Mouse (Mus musculus) neural tube, embryonic 13.5 days (tissue): ENCODE results near the gene Vmn1r198. TPM values are rescaled to one million over a fixed set of nuclear protein-coding genes. Genes with fewer than 3 reads are reported as not detected.
"Not testable (repeated sequence)": the region's sequence is repeated elsewhere in the genome, so short reads cannot be mapped to it uniquely, and the experiment has no call there.

ENCODE experiments used
- ATAC-seq: fragments of 200-750 bp; cut with Nextera tagmentation; 2 replicates; pipeline ENCODE4 v1.8.0; 2017; ENCODE audit warnings: low read depth, mild to moderate bottlenecking, moderate TSS enrichment, moderate library complexity
- H3K27ac ChIP-seq: fragments of 300-500 bp; sonication (generic); replicated peaks from 2 replicates; pipeline ENCODE4 v1.5.1; 2015; ENCODE audit warnings: moderate library complexity, mild to moderate bottlenecking, inconsistent platforms
- H3K27me3 ChIP-seq: fragments of 300-500 bp; sonication (generic); 2 replicates; pipeline ENCODE4 v1.6.1; 2015; ENCODE audit warnings: mild to moderate bottlenecking, inconsistent platforms
- H3K36me3 ChIP-seq: fragments of 300-500 bp; sonication (generic); 2 replicates; pipeline ENCODE4 v1.6.1; 2015; ENCODE audit warnings: mild to moderate bottlenecking, inconsistent platforms
- H3K4me1 ChIP-seq: fragments of 300-500 bp; sonication (generic); replicated peaks from 2 replicates; pipeline ENCODE4 v1.6.1; 2015; ENCODE audit warnings: inconsistent platforms
- H3K4me2 ChIP-seq: fragments of 300-500 bp; sonication (generic); 2 replicates; pipeline ENCODE4 v1.6.1; 2015; ENCODE audit warnings: inconsistent platforms, mild to moderate bottlenecking, moderate library complexity
- H3K4me3 ChIP-seq: fragments of 300-500 bp; sonication (generic); 2 replicates; pipeline ENCODE4 v1.5.1; 2015; ENCODE audit warnings: mild to moderate bottlenecking, inconsistent platforms
- H3K9ac ChIP-seq: fragments of 300-500 bp; sonication (generic); 2 replicates; pipeline ENCODE4 v1.6.1; 2015; ENCODE audit warnings: moderate library complexity, mild to moderate bottlenecking, inconsistent platforms
- H3K9me3 ChIP-seq: fragments of 300-500 bp; sonication (generic); 2 replicates; pipeline ENCODE4 v1.6.1; 2016; ENCODE audit warnings: inconsistent platforms
- WGBS: fragments of 180-500 bp; shearing (Covaris S2); methylation state at CpG from one replicate; pipeline ENCODE4 v1.1.7; 2015; 5-methylcytosine and 5-hydroxymethylcytosine counted together
- polyA plus RNA-seq: library from polyadenylated mRNA; unstranded; fragments of >200 nt; fragmentation: Nextera tagmentation; extraction: Ambion mirVana; gene quantifications from 2 replicates; pipeline ENCODE4 v1.2.1, GENCODE M21; 2015

Gene Vmn1r198
- polyA plus RNA-seq, result not detected in 2 replicates

GRCm38 (mm10) chr13:22350064-22350463, at the start of gene Vmn1r198:
TSS of gene Vmn1r198 (plus strand) at chr13:22350364.
- Histone ChIP-seq H3K9me3 (no peaks in the 10 kb centered on the region), H3K4me3 (no peak within 1 kb of the TSS), H3K4me2 (no peak within 1 kb of the TSS), H3K27ac (no peak within 1 kb of the TSS), H3K9ac (no peak within 1 kb of the TSS), H3K27me3 (no peaks in the 10 kb centered on the region), H3K36me3 (no peaks in the 10 kb centered on the region), H3K4me1 (no peaks in the 10 kb centered on the region)
- WGBS, result 61% methylated on average over 1 of the region's 1 CpGs
- ATAC-seq, result no peak

- ATAC-seq, H3K27ac ChIP-seq, H3K4me3 ChIP-seq, H3K27me3 ChIP-seq, H3K4me2 ChIP-seq, H3K4me1 ChIP-seq, H3K36me3 ChIP-seq, H3K9ac ChIP-seq, H3K9me3 ChIP-seq: not testable (repeated sequence)
- 89% methylated on average over 5 of the region's 5 CpGs for WGBS
Measured at GRCm38 (mm10) chr13:22308075-22308474, 42.1 kb upstream of the Vmn1r198 start.

- Histone ChIP-seq H3K27me3 (no peaks in the 10 kb centered on the region), H3K27ac (no peak overlapping the region), H3K4me2 (no peak overlapping the region), H3K9ac (no peak overlapping the region), H3K4me3 (no peak overlapping the region), H3K4me1 (no peaks in the 10 kb centered on the region), H3K36me3 (no peaks in the 10 kb centered on the region), H3K9me3 (no peaks in the 10 kb centered on the region)
- ATAC-seq, result no peak
- 85% methylated on average over 2 of the region's 2 CpGs for WGBS
Measured at GRCm38 (mm10) chr13:22315361-22315760, 34.8 kb upstream of the Vmn1r198 start.

GRCm38 (mm10) chr13:22317366-22317765, 32.8 kb upstream of the Vmn1r198 start:
- Histone ChIP-seq H3K4me2 (no peak overlapping the region), H3K36me3 (no peaks in the 10 kb centered on the region), H3K4me3 (no peak overlapping the region), H3K27ac (no peak overlapping the region), H3K4me1 (no peaks in the 10 kb centered on the region), H3K9ac (no peak overlapping the region), H3K27me3 (no peaks in the 10 kb centered on the region), H3K9me3 (no peaks in the 10 kb centered on the region)
- 87% methylated on average over 2 of the region's 2 CpGs for WGBS
- no peak for ATAC-seq

- no peaks in the 10 kb centered on the region for H3K9me3 ChIP-seq
- H3K4me2 ChIP-seq, result no peak overlapping the region
- no peaks in the 10 kb centered on the region for H3K4me1 ChIP-seq
- no peak overlapping the region for H3K4me3 ChIP-seq
- no peaks in the 10 kb centered on the region for H3K36me3 ChIP-seq
- H3K27ac ChIP-seq, result no peak overlapping the region
- H3K27me3 ChIP-seq, result no peaks in the 10 kb centered on the region
- H3K9ac ChIP-seq, result no peak overlapping the region
- ATAC-seq, result no peak
Measured at GRCm38 (mm10) chr13:22320091-22320490, 30.1 kb upstream of the Vmn1r198 start.

GRCm38 (mm10) chr13:22324289-22324688, 25.9 kb upstream of the Vmn1r198 start, which contains the start of gene Vmn1r197:
TSS of gene Vmn1r197 (plus strand) at chr13:22324589.
- Histone ChIP-seq H3K4me1 (no peaks in the 10 kb centered on the region), H3K36me3 (no peaks in the 10 kb centered on the region), H3K4me2 (no peak within 1 kb of the TSS), H3K9me3 (no peaks in the 10 kb centered on the region), H3K27ac (no peak within 1 kb of the TSS), H3K27me3 (no peaks in the 10 kb centered on the region), H3K4me3 (no peak within 1 kb of the TSS), H3K9ac (no peak within 1 kb of the TSS)
- no peak for ATAC-seq

GRCm38 (mm10) chr13:22333269-22333668, 16.9 kb upstream of the Vmn1r198 start:
- ATAC-seq, result no peak
- Histone ChIP-seq H3K27me3 (no peaks in the 10 kb centered on the region), H3K9me3 (no peaks in the 10 kb centered on the region), H3K27ac (no peak overlapping the region), H3K4me3 (no peak overlapping the region), H3K4me2 (no peak overlapping the region), H3K9ac (no peak overlapping the region), H3K36me3 (no peaks in the 10 kb centered on the region), H3K4me1 (no peaks in the 10 kb centered on the region)
- 78% methylated on average over 2 of the region's 2 CpGs for WGBS

- 82% methylated on average over 1 of the region's 1 CpGs for WGBS
- Histone ChIP-seq H3K9me3 (no peaks in the 10 kb centered on the region), H3K9ac (no peak overlapping the region), H3K4me1 (no peaks in the 10 kb centered on the region), H3K36me3 (no peaks in the 10 kb centered on the region), H3K27me3 (no peaks in the 10 kb centered on the region), H3K4me2 (no peak overlapping the region), H3K4me3 (no peak overlapping the region), H3K27ac (no peak overlapping the region)
- ATAC-seq, result no peak
Measured at GRCm38 (mm10) chr13:22335565-22335964, 14.6 kb upstream of the Vmn1r198 start.

GRCm38 (mm10) chr13:22350813-22351212, 649 bp downstream of the Vmn1r198 start:
- ATAC-seq, result no peak
- Histone ChIP-seq H3K36me3 (no peaks in the 10 kb centered on the region), H3K27ac (no peak overlapping the region), H3K4me1 (no peaks in the 10 kb centered on the region), H3K4me3 (no peak overlapping the region), H3K27me3 (no peaks in the 10 kb centered on the region), H3K9ac (no peak overlapping the region), H3K9me3 (no peaks in the 10 kb centered on the region), H3K4me2 (no peak overlapping the region)
- WGBS, result 86% methylated on average over 1 of the region's 1 CpGs

GRCm38 (mm10) chr13:22379518-22379917, 29.4 kb downstream of the Vmn1r198 start, which contains the start of gene Vmn1r199:
TSS of gene Vmn1r199 (plus strand) at chr13:22379818.
- 86% methylated on average over 2 of the region's 2 CpGs for WGBS
- no peak within 1 kb of the TSS for H3K27ac ChIP-seq
- H3K36me3 ChIP-seq, result no peaks in the 10 kb centered on the region
- no peaks in the 10 kb centered on the region for H3K9me3 ChIP-seq
- no peak within 1 kb of the TSS for H3K4me2 ChIP-seq
- no peak within 1 kb of the TSS for H3K9ac ChIP-seq
- H3K27me3 ChIP-seq, result no peaks in the 10 kb centered on the region
- no peak within 1 kb of the TSS for H3K4me3 ChIP-seq
- no peak for ATAC-seq
- H3K4me1 ChIP-seq, result no peaks in the 10 kb centered on the region

GRCm38 (mm10) chr13:22381128-22381527, 31.0 kb downstream of the Vmn1r198 start:
- not testable (repeated sequence) for ATAC-seq, H3K4me1 ChIP-seq, H3K9me3 ChIP-seq, H3K27me3 ChIP-seq, H3K27ac ChIP-seq, H3K4me3 ChIP-seq, H3K9ac ChIP-seq, H3K4me2 ChIP-seq, H3K36me3 ChIP-seq
- 81% methylated on average over 3 of the region's 3 CpGs for WGBS

- no peaks in the 10 kb centered on the region for H3K27me3 ChIP-seq
Measured at GRCm38 (mm10) chr13:22383401-22383800, 33.2 kb downstream of the Vmn1r198 start.

GRCm38 (mm10) chr13:22387050-22387449, 36.9 kb downstream of the Vmn1r198 start:
- no peaks in the 10 kb centered on the region for H3K9me3 ChIP-seq
- no peaks in the 10 kb centered on the region for H3K36me3 ChIP-seq
- H3K27me3 ChIP-seq, result no peaks in the 10 kb centered on the region
- no peaks in the 10 kb centered on the region for H3K4me1 ChIP-seq
- H3K9ac ChIP-seq, result no peak overlapping the region
- 94% methylated on average over 1 of the region's 1 CpGs for WGBS
- H3K4me3 ChIP-seq, result no peak overlapping the region
- H3K4me2 ChIP-seq, result no peak overlapping the region
- ATAC-seq, result no peak
- no peak overlapping the region for H3K27ac ChIP-seq

More at GRCm38 (mm10) chr13:22383401-22383800, 33.2 kb downstream of the Vmn1r198 start:
- WGBS, result 82% methylated on average over 3 of the region's 3 CpGs
- no peaks in the 10 kb centered on the region for H3K4me1 ChIP-seq
- no peaks in the 10 kb centered on the region for H3K36me3 ChIP-seq
- H3K4me2 ChIP-seq, result no peak overlapping the region
- no peak overlapping the region for H3K9ac ChIP-seq
- no peak overlapping the region for H3K27ac ChIP-seq
- ATAC-seq, result no peak
- H3K4me3 ChIP-seq, result no peak overlapping the region
- H3K9me3 ChIP-seq, result no peaks in the 10 kb centered on the region
